Mouse (Mus musculus): ENCODE results near the gene Prr12.
A peak's percentile ranks its signal among the peaks of the same experiment; 100 is the strongest.
"Not testable (repeated sequence)": the region's sequence is repeated elsewhere in the genome, so short reads cannot be mapped to it uniquely, and the experiment has no call there.

Gene Prr12

GRCm38 (mm10) chr7:45052862-45053116 is at the start of gene Prr12:
Gene Prr12, minus strand, starts transcription at chr7:45052881.
- no peak for DNase-seq (ENCODE audit: low spot score in 2 of 2)

GRCm38 (mm10) chr7:45102441-45102840 is 49.8 kb upstream of the Prr12 start:
- DNase-seq (ENCODE audit: low spot score in 2 of 2) = no peak

- DNase-seq (ENCODE audit: low spot score in 2 of 2) = no peak
Observed at GRCm38 (mm10) chr7:45100046-45100445, 47.4 kb upstream of the Prr12 start.

GRCm38 (mm10) chr7:45098541-45099240 is 46.0 kb upstream of the Prr12 start:
- no peak for DNase-seq (ENCODE audit: low spot score in 2 of 2)

GRCm38 (mm10) chr7:45097479-45097878 is 44.8 kb upstream of the Prr12 start:
- DNase-seq (ENCODE audit: low spot score in 2 of 2) = no peak

- not testable (repeated sequence) for DNase-seq (ENCODE audit: low spot score in 2 of 2)
Observed at GRCm38 (mm10) chr7:45095965-45096364, 43.3 kb upstream of the Prr12 start.

- DNase-seq (ENCODE audit: low spot score in 2 of 2) = no peak
Observed at GRCm38 (mm10) chr7:45095367-45095766, 42.7 kb upstream of the Prr12 start.

GRCm38 (mm10) chr7:45094121-45094520 is 41.4 kb upstream of the Prr12 start:
- DNase-seq (ENCODE audit: low spot score in 2 of 2) = no peak

GRCm38 (mm10) chr7:45093516-45093905 is 40.8 kb upstream of the Prr12 start:
- no peak for DNase-seq (ENCODE audit: low spot score in 2 of 2)

- no peak for DNase-seq (ENCODE audit: low spot score in 2 of 2)
Observed at GRCm38 (mm10) chr7:45092828-45093515, 40.3 kb upstream of the Prr12 start.

GRCm38 (mm10) chr7:45092048-45092447 is 39.4 kb upstream of the Prr12 start, which contains the start of gene Rcn3:
Gene Rcn3, minus strand, starts transcription at chr7:45092221.
- peak; percentile 66 to 70 for DNase-seq (ENCODE audit: low spot score in 2 of 2)

- no peak for DNase-seq (ENCODE audit: low spot score in 2 of 2)
Observed at GRCm38 (mm10) chr7:45091001-45091990, 38.6 kb upstream of the Prr12 start.

- DNase-seq (ENCODE audit: low spot score in 2 of 2) = no peak
Observed at GRCm38 (mm10) chr7:45090251-45090977, 37.7 kb upstream of the Prr12 start.

- no peak for DNase-seq (ENCODE audit: low spot score in 2 of 2)
Observed at GRCm38 (mm10) chr7:45088597-45088996, 35.9 kb upstream of the Prr12 start.

- DNase-seq (ENCODE audit: low spot score in 2 of 2) = no peak
Observed at GRCm38 (mm10) chr7:45086084-45086483, 33.4 kb upstream of the Prr12 start.

- DNase-seq (ENCODE audit: low spot score in 2 of 2) = no peak
Observed at GRCm38 (mm10) chr7:45083300-45083890, 30.7 kb upstream of the Prr12 start.

GRCm38 (mm10) chr7:45082401-45083299 is 30.0 kb upstream of the Prr12 start:
- DNase-seq (ENCODE audit: low spot score in 2 of 2) = no peak

GRCm38 (mm10) chr7:45081016-45081415 is 28.3 kb upstream of the Prr12 start:
- no peak for DNase-seq (ENCODE audit: low spot score in 2 of 2)

- peak; percentile 74 to 87 for DNase-seq (ENCODE audit: low spot score in 2 of 2)
Observed at GRCm38 (mm10) chr7:45079856-45080255, 27.2 kb upstream of the Prr12 start.

GRCm38 (mm10) chr7:45078513-45078912 is 25.8 kb upstream of the Prr12 start:
- DNase-seq (ENCODE audit: low spot score in 2 of 2) = peak in 1 of 2 experiments; percentile 60

Data from frontal cortex, postnatal 10 days (tissue).